Mouse (Mus musculus) small intestine, adult 2 months (tissue): ENCODE measurements around the gene Lcorl.

Experiments
- CTCF ChIP-seq: fragments of 200-500 bp; IDR thresholded peaks from 2 replicates; pipeline ENCODE4 v1.5.1; 2012; ENCODE audit warnings: low read depth, mild to moderate bottlenecking, control low read depth, inconsistent platforms, low read length, moderate library complexity, mixed read lengths; ENCODE audit not compliant: insufficient replicate concordance, insufficient read length; ENCODE audit errors: extremely low read depth
- POLR2A ChIP-seq: fragments of 200-500 bp; IDR thresholded peaks from 2 replicates; pipeline ENCODE4 v1.6.1; 2012; ENCODE audit warnings: low read depth, mild to moderate bottlenecking, control low read depth, inconsistent platforms, low read length, moderate library complexity

DNA sequence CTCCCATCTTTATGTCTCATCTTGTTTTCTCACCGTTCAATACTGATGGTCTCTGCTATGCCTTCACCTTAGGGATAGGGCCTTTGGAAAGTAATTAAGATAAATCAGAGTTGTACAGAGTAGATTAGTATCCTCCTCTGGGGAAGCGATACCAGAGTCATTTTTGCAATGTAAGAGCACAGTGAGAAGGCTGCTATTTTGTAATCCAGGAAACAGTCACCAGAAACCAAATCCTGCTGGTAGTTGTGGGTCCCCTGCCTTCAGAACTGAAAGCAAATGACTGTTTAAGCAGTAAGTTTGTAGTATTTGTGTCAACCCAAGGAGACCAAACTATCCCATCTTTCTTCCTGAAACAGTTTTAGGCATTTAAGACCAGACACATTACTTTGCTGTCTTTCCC, 147.8 kb downstream of the Lcorl start:
- no peak for TF ChIP-seq CTCF
- TF ChIP-seq POLR2A = no peak
